Mouse (Mus musculus) E14TG2a.4 (cell line): ENCODE results near the gene Senp6.

Experiments used
- H3K27me3 ChIP-seq: 2 replicates; pipeline ENCODE4 v1.6.1; 2014; ENCODE audit warnings: low read length, control low read depth; ENCODE audit not compliant: insufficient read depth
- H3K36me3 ChIP-seq: 2 replicates; pipeline ENCODE4 v1.6.1; 2014; ENCODE audit warnings: low read length, control low read depth; ENCODE audit not compliant: insufficient read depth
- H3K4me1 ChIP-seq: replicated peaks from 2 replicates; pipeline ENCODE4 v1.6.1; 2014; ENCODE audit warnings: low read depth, low read length, control low read depth
- H3K4me3 ChIP-seq: replicated peaks from 2 replicates; pipeline ENCODE4 v1.5.1; 2014; ENCODE audit warnings: mild to moderate bottlenecking, low read length
- H3K9me3 ChIP-seq: 2 replicates; pipeline ENCODE4 v1.6.1; 2014; ENCODE audit warnings: low read length, control low read depth
- CTCF ChIP-seq: conservative IDR thresholded peaks from 2 replicates; pipeline ENCODE4 v1.5.1; 2014; ENCODE audit warnings: low read length
- NANOG ChIP-seq: IDR thresholded peaks from 2 replicates; pipeline ENCODE4 v1.6.1; 2014; ENCODE audit warnings: borderline replicate concordance, low read length, mixed read lengths
- POU5F1 ChIP-seq: IDR thresholded peaks from 2 replicates; pipeline ENCODE4 v1.6.1; 2014; ENCODE audit warnings: low read length, borderline replicate concordance

Senp6 gene

DNA sequence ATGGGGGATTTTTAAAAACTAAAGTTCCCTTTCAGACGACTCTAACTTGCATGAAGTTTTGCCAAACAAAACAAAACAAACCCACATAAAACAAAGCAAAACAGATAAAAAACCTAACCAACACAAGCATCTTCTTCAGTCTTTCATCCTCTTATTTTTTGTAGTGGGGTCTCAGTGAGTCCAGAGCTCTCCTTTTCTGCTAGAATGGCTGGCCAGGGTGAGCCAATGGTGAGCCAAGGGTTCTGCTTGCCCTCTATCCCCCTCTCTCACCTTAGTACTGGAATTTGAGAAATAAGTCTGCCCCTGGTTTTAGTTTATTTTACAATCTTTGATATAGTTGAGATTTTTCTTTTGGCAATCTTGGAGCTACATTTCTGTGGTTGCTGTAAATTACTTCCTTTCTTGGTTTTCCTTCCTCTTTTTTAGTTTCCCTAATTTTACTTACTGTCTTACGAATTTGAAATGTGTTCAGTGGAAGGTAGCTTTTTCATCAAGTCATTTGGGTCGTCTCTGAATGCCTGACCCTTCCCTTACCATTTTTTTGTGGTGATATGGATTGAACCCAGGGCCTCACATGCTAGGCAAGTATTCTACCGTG, 96.5 kb downstream of the Senp6 start:
- Histone ChIP-seq H3K4me3 (no peak overlapping the region), H3K9me3 (no peaks in the 10 kb centered on the region), H3K4me1 (peaks cover 4% of the 10 kb centered on the region; the same call in 1 of the 2 replicates), H3K27me3 (0 out of 2 replicates have a peak, but pooled peaks cover 14% of the 10 kb centered on the region), H3K36me3 (no peaks in the 10 kb centered on the region)
- TF ChIP-seq CTCF, result no peak
- no peak for TF ChIP-seq NANOG
- no peak for TF ChIP-seq POU5F1

DNA sequence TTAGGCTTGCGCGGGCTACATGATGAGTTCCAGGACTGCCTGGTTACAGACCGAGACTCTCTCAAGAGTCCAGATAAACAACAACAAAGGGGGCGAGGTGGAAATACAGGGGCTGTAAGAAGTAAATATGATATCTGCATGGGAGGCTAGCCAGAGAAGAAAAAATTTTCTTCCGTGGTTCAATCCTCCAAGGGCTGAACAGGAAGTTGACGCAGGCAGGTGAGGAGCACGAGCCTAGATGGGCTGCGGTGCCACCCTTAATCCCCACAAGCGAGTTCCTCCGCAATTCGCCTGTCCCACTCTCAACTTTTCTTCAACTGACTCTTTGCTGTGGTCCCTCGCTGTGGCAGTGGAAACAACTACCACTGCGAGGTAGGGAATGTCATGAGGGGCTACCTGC, 97.5 kb downstream of the Senp6 start:
- TF ChIP-seq NANOG (no peak), POU5F1 (no peak), CTCF (no peak)
- H3K4me1 ChIP-seq, result peaks cover 4% of the 10 kb centered on the region; the same call in 1 of the 2 replicates
- no peaks in the 10 kb centered on the region for H3K36me3 ChIP-seq
- H3K9me3 ChIP-seq, result no peaks in the 10 kb centered on the region
- 0 out of 2 replicates have a peak, but pooled peaks cover 14% of the 10 kb centered on the region for H3K27me3 ChIP-seq
- peak overlapping the region; percentile 90 for H3K4me3 ChIP-seq

DNA sequence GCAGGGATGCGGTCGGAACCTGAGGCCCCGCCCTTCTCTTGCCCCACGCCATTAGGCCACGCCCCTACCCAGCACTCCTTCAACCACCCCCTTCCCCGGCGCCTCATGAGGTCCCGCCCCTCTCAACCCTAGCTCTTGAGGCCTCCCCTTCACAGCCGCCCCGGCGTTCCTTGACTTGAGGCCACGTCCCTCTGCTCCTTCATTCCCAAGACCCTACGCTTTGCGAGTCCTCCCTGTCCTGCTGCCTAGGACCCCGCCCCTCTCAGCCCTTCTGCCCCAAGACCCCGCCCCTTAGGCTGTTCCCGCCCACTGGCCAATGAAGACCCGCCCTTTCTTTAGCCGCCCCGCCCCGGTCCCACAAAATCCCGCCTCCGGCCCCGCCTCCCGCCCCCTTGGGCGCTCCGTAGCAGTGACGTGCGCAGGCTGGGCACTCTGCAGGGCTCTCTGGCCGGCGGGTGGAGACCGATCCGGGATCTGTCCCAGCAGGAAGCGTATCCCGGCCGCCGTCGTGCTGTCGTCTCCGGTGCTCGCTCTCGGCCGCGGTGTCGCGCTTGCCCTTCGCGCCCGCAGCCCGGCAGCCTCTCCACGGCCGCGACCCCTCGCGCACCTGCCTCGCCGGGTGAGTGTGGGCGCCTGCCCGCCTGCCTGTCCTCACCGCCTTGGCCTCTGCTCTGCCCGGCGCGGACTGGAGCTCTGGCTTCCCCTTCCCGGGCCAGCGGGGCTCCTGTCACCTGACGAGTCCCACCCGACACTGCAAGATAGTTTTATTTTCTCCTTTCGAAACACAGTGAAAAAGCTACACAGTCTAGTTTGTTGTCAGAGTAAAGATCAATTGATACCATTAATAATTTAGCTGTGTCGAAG, 98.1 kb downstream of the Senp6 start, which contains the start of gene Myo6:
Myo6 (plus strand) TSS at position 421 of the 864 bp plus-strand sequence.
- Histone ChIP-seq H3K4me3 (peak within 1 kb of the TSS; percentile 90), H3K36me3 (no peaks in the 10 kb centered on the region), H3K27me3 (0 out of 2 replicates have a peak, but pooled peaks cover 14% of the 10 kb centered on the region), H3K4me1 (peaks cover 4% of the 10 kb centered on the region; the same call in 1 of the 2 replicates), H3K9me3 (no peaks in the 10 kb centered on the region)
- TF ChIP-seq POU5F1, result no peak
- TF ChIP-seq NANOG, result no peak
- no peak for TF ChIP-seq CTCF

DNA sequence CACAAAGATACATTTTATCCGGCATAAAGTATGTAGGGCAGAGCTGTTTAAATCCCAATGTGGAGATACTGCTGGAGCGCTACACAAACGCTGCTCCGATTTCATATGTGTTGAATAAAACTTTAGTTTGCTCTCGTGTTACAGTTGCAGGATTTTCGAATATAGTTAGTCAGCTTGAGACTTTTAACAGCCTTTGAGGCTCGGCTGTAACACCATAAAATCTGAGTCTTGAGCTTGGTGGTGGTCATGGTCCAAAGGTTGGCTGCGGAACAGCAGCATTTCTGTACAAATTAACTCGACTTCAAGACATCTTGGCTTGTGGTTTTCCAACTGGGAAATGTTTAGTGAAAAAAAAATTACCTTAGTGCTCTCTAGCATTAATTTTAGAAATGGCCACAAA, 99.0 kb downstream of the Senp6 start:
- Histone ChIP-seq H3K4me3 (peak overlapping the region; percentile 90), H3K4me1 (peaks cover 4% of the 10 kb centered on the region; the same call in 1 of the 2 replicates), H3K36me3 (no peaks in the 10 kb centered on the region), H3K9me3 (no peaks in the 10 kb centered on the region), H3K27me3 (0 out of 2 replicates have a peak, but pooled peaks cover 14% of the 10 kb centered on the region)
- TF ChIP-seq NANOG, result no peak
- TF ChIP-seq POU5F1, result no peak
- TF ChIP-seq CTCF, result no peak

DNA sequence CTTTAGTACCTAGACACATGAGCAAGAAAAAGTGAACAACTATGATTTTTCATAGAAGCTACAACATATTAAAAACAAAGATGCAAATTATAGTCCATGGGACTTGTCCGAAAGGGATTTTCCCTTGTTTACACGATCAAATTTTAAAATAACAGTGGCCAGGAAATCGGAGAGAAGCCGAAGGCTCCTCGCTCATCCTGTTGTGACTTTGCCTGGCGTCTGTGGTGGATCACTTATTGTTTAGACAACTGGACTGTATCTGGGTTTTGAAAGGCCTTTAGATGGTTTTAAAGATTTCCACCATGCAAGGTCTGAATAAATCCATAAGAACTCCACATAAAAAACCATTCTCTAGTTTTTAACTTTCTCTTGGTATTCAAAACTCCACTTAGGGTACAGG, 99.7 kb downstream of the Senp6 start:
- TF ChIP-seq POU5F1, result no peak

GRCm38 (mm10) chr9:80167089-80167488, 100.4 kb downstream of the Senp6 start:
- Histone ChIP-seq H3K9me3 (no peaks in the 10 kb centered on the region), H3K4me3 (no peak overlapping the region), H3K36me3 (no peaks in the 10 kb centered on the region), H3K4me1 (peaks cover 4% of the 10 kb centered on the region; the same call in 1 of the 2 replicates), H3K27me3 (0 out of 2 replicates have a peak, but pooled peaks cover 8% of the 10 kb centered on the region)
- TF ChIP-seq POU5F1 (no peak), NANOG (no peak), CTCF (no peak)

More for the DNA sequence above, 99.7 kb downstream of the Senp6 start:
- Histone ChIP-seq H3K36me3 (no peaks in the 10 kb centered on the region), H3K4me1 (peaks cover 4% of the 10 kb centered on the region; the same call in 1 of the 2 replicates), H3K27me3 (0 out of 2 replicates have a peak, but pooled peaks cover 14% of the 10 kb centered on the region), H3K9me3 (no peaks in the 10 kb centered on the region), H3K4me3 (no peak overlapping the region)

GRCm38 (mm10) chr9:80169551-80169950, 102.8 kb downstream of the Senp6 start:
- no peaks in the 10 kb centered on the region for H3K27me3 ChIP-seq
- H3K9me3 ChIP-seq, result no peaks in the 10 kb centered on the region
- no peaks in the 10 kb centered on the region for H3K36me3 ChIP-seq
- no peaks in the 10 kb centered on the region for H3K4me1 ChIP-seq
- H3K4me3 ChIP-seq, result no peak overlapping the region
- TF ChIP-seq NANOG (no peak), POU5F1 (no peak), CTCF (no peak)

DNA sequence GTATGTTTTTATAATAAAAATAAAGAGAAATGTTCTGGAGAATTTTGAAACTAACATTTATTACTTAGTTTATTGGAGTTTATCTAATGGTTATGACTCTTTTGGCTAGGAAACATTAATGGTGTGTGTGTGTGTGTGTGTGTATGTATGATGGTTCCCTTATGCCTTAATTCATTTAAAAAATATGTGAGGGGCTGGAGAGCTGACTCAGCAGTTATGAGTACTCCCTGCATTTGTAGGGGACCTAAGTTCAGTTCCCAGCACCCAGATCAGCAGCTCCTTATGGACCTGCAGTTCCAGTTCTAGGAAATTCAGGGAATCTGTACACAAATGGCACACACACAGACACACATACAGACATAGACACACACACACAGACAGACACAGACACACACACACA, 104.5 kb downstream of the Senp6 start:
- Histone ChIP-seq H3K9me3 (no peaks in the 10 kb centered on the region), H3K4me1 (no peaks in the 10 kb centered on the region), H3K27me3 (no peaks in the 10 kb centered on the region), H3K4me3 (no peak overlapping the region), H3K36me3 (no peaks in the 10 kb centered on the region)
- TF ChIP-seq NANOG (no peak), POU5F1 (no peak), CTCF (no peak)
